Mouse (Mus musculus) lung, postnatal 0 days (tissue): Measurements from ENCODE around the gene Duxf3. TPM values are rescaled to one million over a fixed set of nuclear protein-coding genes. Genes with fewer than 3 reads are reported as not detected.
A peak's percentile ranks its signal among the peaks of the same experiment; 100 is the strongest.
"Not testable (repeated sequence)": the region's sequence is repeated elsewhere in the genome, so short reads cannot be mapped to it uniquely, and the experiment has no call there.

Experiments
- ATAC-seq: fragments of 200-750 bp; cut with Nextera tagmentation; 2 replicates; pipeline ENCODE4 v1.8.0; 2017; ENCODE audit warnings: moderate library complexity
- DNase-seq: peaks from one replicate; pipeline ENCODE4 v3.0.0-alpha.2; 2016; ENCODE audit warnings: low spot score
- H3K27ac ChIP-seq: fragments of 300-500 bp; sonication (generic); 2 replicates; pipeline ENCODE4 v1.5.1; 2014; ENCODE audit warnings: antibody characterized with exemption, mild to moderate bottlenecking, low read length, mixed read lengths
- H3K27me3 ChIP-seq: fragments of 300-500 bp; sonication (generic); replicated peaks from 2 replicates; pipeline ENCODE4 v1.6.1; 2014; ENCODE audit warnings: low read length, mixed read lengths; ENCODE audit not compliant: insufficient read depth
- H3K36me3 ChIP-seq: fragments of 300-500 bp; sonication (generic); 2 replicates; pipeline ENCODE4 v1.6.1; 2014; ENCODE audit warnings: low read length, mixed read lengths; ENCODE audit not compliant: insufficient read depth
- H3K4me1 ChIP-seq: fragments of 300-500 bp; sonication (generic); 2 replicates; pipeline ENCODE4 v1.6.1; 2014; ENCODE audit warnings: antibody characterized with exemption, low read depth, low read length, mixed read lengths; ENCODE audit not compliant: insufficient read depth
- H3K4me2 ChIP-seq: fragments of 300-500 bp; sonication (generic); replicated peaks from 2 replicates; pipeline ENCODE4 v1.6.1; 2014; ENCODE audit warnings: low read depth, mild to moderate bottlenecking, low read length, moderate library complexity, mixed read lengths
- H3K4me3 ChIP-seq: fragments of 300-500 bp; sonication (generic); 2 replicates; pipeline ENCODE4 v1.5.1; 2014; ENCODE audit warnings: low read depth, low read length
- H3K9ac ChIP-seq: fragments of 300-500 bp; sonication (generic); replicated peaks from 2 replicates; pipeline ENCODE4 v1.6.1; 2014; ENCODE audit warnings: low read depth, mild to moderate bottlenecking
- H3K9me3 ChIP-seq: fragments of 300-500 bp; sonication (generic); 2 replicates; pipeline ENCODE4 v1.6.1; 2016; ENCODE audit warnings: low read length, mixed read lengths
- CTCF ChIP-seq: IDR thresholded peaks from 2 replicates; pipeline ENCODE4 v1.5.1; 2016; ENCODE audit warnings: antibody characterized with exemption, mild to moderate bottlenecking
- EP300 ChIP-seq: IDR thresholded peaks from 2 replicates; pipeline ENCODE4 v1.6.1; 2016; ENCODE audit warnings: antibody characterized with exemption, mild to moderate bottlenecking, control low read depth
- WGBS: fragments of 180-500 bp; shearing (Covaris S2); extraction: QIAGEN DNeasy Blood & Tissue Kit; methylation state at CpG from one replicate; pipeline ENCODE4 v1.1.7; 2014; 5-methylcytosine and 5-hydroxymethylcytosine counted together
- polyA plus RNA-seq: library from polyadenylated mRNA; unstranded; fragments of >200 nt; fragmentation: Nextera tagmentation; extraction: Ambion mirVana; gene quantifications from 2 replicates; pipeline ENCODE4 v1.2.1, GENCODE M21; 2015

Duxf3 gene
- polyA plus RNA-seq: not detected in 2 replicates

DNA sequence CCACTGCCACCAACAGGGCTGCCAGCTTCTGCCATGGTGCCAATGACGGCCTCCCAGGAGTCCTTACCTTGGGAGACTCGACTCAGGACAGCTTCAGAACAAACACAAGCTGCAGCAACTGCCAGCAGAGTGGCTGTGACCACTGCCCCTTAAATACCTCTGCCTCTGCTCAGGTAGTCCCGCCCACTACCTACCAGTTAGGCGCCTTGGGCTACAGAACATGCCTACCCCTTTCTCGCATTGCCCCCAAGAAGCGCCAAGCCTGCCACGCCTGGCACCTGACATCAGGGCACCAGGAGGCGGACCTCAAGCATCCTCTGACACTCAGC, at the start of gene Duxf3:
Gene Duxf3, minus strand, starts transcription at position 35 of the 329 bp plus-strand sequence.
- not testable (repeated sequence) for H3K4me3 ChIP-seq, H3K4me2 ChIP-seq, DNase-seq, H3K9ac ChIP-seq, H3K27me3 ChIP-seq, H3K4me1 ChIP-seq, H3K36me3 ChIP-seq, H3K9me3 ChIP-seq, H3K27ac ChIP-seq
- 74% methylated on average over 4 of the region's 8 CpGs for WGBS
- peak; percentile 39 for ATAC-seq

DNA sequence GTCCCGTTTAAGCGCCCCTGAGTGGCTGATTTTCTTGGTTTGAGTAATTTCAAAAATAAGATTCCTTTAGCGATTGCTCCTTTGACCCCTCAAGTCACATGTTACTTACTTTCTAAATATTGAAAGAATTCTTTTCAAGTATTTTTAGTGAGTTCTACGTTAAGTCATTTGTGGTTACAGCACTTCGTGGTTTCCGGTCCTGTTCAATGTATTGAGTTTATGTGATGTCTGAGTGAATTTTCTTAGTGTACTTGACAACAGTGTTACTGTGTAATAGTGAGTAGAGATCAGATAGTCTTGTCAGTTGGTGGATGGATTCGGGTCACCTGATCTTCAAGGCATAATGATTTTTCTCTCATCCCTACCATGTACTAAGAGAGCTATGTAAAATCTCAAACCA, 49.8 kb upstream of the Duxf3 start:
- Histone ChIP-seq H3K9me3 (no peaks in the 10 kb centered on the region), H3K27me3 (no peaks in the 10 kb centered on the region), H3K4me1 (no peaks in the 10 kb centered on the region), H3K9ac (no peak overlapping the region), H3K36me3 (peaks cover 26% of the 10 kb centered on the region), H3K4me2 (no peak overlapping the region), H3K4me3 (no peak overlapping the region), H3K27ac (no peak overlapping the region)
- WGBS: 87% methylated on average over 7 of the region's 7 CpGs
- ATAC-seq (no peak), DNase-seq (no peak)
- TF ChIP-seq CTCF: no peak
- TF ChIP-seq EP300: no peak

DNA sequence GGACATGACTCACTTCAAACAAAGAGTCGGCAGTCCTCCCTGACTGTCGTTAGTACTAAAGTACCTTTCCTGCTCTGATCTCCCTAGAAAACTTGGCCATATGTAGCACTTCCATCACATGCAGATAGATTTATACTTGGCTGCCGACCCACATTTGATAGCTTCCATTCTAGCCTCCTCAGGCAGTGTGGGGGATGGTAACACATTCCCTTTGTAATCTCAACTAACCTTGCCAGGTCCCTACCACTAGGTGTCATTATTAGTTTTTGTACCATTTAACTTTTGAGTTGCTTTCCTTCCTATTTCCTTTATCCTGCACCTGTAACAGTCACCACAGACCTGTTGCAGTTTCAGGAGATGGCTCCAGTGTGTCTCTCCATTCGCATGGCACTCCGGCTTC, 26.0 kb upstream of the Duxf3 start:
- no peaks in the 10 kb centered on the region for H3K27me3 ChIP-seq
- no peak overlapping the region for H3K27ac ChIP-seq
- TF ChIP-seq CTCF: peak; percentile 52
- TF ChIP-seq EP300: no peak
- no peak overlapping the region for H3K9ac ChIP-seq
- H3K4me3 ChIP-seq: no peak overlapping the region
- ATAC-seq: no peak
- H3K36me3 ChIP-seq: peaks cover 12% of the 10 kb centered on the region; the same call in 1 of the 2 replicates
- DNase-seq: peak; percentile 41
- H3K9me3 ChIP-seq: no peaks in the 10 kb centered on the region
- H3K4me2 ChIP-seq: no peak overlapping the region
- H3K4me1 ChIP-seq: peaks cover 5% of the 10 kb centered on the region; the same call in 1 of the 2 replicates
- 43% methylated on average over 5 of the region's 5 CpGs for WGBS

DNA sequence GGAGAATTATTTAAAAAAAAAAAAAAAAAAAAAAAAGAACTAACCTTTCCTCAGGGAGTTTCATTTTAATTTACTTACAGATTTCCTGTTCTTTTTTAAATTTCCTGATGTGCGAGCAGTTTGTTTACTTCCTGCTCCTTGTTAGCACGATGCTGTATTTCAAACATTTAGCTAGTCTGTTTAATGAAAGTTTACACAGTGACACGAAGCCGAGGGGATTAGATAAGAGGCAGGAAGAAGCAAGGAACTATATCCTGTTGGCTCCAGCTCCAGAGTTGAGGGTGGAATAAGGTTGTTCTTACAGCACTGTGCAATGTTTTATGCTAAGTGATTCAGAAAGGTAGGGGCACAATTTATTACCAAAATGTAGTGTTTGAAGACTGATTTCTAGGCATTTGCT, 23.5 kb upstream of the Duxf3 start:
- Histone ChIP-seq H3K4me1 (peaks cover 5% of the 10 kb centered on the region; the same call in 1 of the 2 replicates), H3K27ac (peak overlapping the region; percentile 87), H3K9me3 (no peaks in the 10 kb centered on the region), H3K4me3 (peak overlapping the region; percentile 93), H3K9ac (peak overlapping the region; percentile 77), H3K4me2 (peak overlapping the region; percentile 70), H3K27me3 (no peaks in the 10 kb centered on the region), H3K36me3 (peaks cover 7% of the 10 kb centered on the region; the same call in 1 of the 2 replicates)
- TF ChIP-seq EP300 (peak; percentile 97), CTCF (no peak)
- ATAC-seq (peak; percentile 64), DNase-seq (peak; percentile 71)
- WGBS: under 1% methylated on average over 4 of the region's 4 CpGs

DNA sequence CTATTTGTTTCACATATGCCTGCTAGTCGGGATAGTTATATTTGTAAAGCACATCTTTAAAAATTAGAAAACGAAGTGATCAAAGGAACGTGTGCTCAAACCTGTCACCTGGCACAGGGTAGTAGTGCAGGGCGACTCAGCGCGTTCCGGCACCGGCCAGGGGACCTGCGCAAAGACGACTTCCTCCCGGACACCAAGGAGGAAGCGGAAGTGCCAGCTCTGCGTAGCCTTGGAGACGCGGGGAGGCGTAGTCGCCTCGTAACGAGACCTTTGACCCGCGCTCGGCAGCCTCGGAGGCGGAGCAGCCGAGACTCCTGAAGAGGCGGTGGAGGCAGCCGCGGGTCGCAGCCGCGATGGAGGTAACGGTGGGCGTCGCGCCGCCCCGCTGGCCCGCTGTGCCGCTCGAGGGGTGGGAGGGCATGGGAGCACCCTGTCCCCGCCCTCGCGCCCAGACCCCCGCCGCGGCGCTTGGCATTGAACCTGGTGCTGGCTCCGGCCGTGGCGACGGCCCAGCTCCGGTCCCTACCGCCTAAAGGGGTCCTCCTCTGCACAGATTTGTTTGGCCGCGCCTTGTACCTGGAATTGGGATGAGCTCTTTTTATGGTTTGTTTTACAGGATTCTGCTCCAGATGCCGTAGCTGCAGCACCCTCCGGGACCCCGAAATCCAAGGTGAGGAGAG, 22.9 kb upstream of the Duxf3 start, which contains the start of gene Gcc2:
Gene Gcc2, plus strand, starts transcription at position 285 of the 680 bp plus-strand sequence.
- Histone ChIP-seq H3K9me3 (no peaks in the 10 kb centered on the region), H3K4me3 (peak within 1 kb of the TSS; percentile 93), H3K4me2 (peak within 1 kb of the TSS; percentile 70), H3K4me1 (peaks cover 5% of the 10 kb centered on the region; the same call in 1 of the 2 replicates), H3K9ac (peak within 1 kb of the TSS; percentile 77), H3K36me3 (peaks cover 4% of the 10 kb centered on the region; the same call in 1 of the 2 replicates), H3K27ac (peak within 1 kb of the TSS; percentile 87), H3K27me3 (no peaks in the 10 kb centered on the region)
- ATAC-seq (peak; percentile 99), DNase-seq (peak; percentile 97)
- no peak for TF ChIP-seq CTCF
- TF ChIP-seq EP300: no peak
- under 1% methylated on average over 39 of the region's 58 CpGs for WGBS

DNA sequence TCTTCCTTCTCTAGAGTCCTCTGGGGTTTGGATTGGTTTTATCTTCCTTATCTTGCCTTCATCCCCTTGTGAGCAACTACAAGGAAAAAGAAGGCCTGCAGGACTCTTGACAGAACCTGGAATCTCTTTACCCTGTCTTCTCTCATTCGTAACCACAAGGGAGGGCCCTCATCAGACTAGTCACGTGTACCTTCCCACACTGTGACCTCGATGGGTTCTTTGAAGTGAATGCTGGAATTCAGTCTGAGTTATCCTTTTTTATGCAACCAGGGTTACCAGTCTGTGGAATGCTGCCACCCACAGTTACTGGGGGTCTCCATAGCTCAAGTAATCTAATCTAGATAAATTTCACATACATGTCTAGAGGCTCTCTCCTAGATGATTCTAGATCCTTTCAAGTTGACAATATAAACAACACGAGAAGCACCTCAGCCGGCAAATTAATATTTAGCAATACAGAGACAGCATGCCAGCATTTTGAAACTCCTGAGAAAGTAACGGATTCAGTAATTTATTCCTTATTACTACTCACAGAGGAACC, 22.2 kb upstream of the Duxf3 start:
- ATAC-seq: no peak
- no peaks in the 10 kb centered on the region for H3K9me3 ChIP-seq
- no peak for TF ChIP-seq CTCF
- no peak for TF ChIP-seq EP300

More for the DNA sequence above, 22.2 kb upstream of the Duxf3 start:
- H3K27ac ChIP-seq: no peak overlapping the region
- peak overlapping the region; percentile 70 for H3K4me2 ChIP-seq
- WGBS: 24% methylated on average over 6 of the region's 6 CpGs
- peaks cover 5% of the 10 kb centered on the region; the same call in 1 of the 2 replicates for H3K4me1 ChIP-seq
- H3K4me3 ChIP-seq: peak overlapping the region; percentile 93
- no peaks in the 10 kb centered on the region for H3K36me3 ChIP-seq
- peak; percentile 18 for DNase-seq
- no peaks in the 10 kb centered on the region for H3K27me3 ChIP-seq
- 0 out of 2 replicates have a peak overlapping the region, but pooled peaks have one; percentile 77 for H3K9ac ChIP-seq
